Mouse (Mus musculus): ENCODE results near the gene Capn9. TPM values are rescaled to one million over a fixed set of nuclear protein-coding genes. Genes with fewer than 3 reads are reported as not detected.
A peak's percentile ranks its signal among the peaks of the same experiment; 100 is the strongest.

The Capn9 gene
- total RNA-seq, 1 experiment = not detected

- Histone ChIP-seq H3K4me3 (ENCODE audit: insufficient read depth in 1 of 2, low read depth in 1 of 2, low read length in 2 of 2, poor library complexity in 1 of 2, severe bottlenecking in 1 of 2) (no peak overlapping the region), H3K4me1 (ENCODE audit: control insufficient read depth in 2 of 2, insufficient read depth in 2 of 2, low read length in 2 of 2, poor library complexity in 1 of 2) (peaks cover 0 to 3% of the 10 kb centered on the region in 2 experiments; a peak in 2 of 4 replicates), H3K9ac (ENCODE audit: insufficient read depth, low read depth, low read length, poor library complexity, severe bottlenecking) (no peak overlapping the region), H3K27ac (ENCODE audit: insufficient read depth, low read depth, low read length, poor library complexity, severe bottlenecking) (no peak overlapping the region), H3K36me3 (ENCODE audit: control insufficient read depth, insufficient read depth, low read length, poor library complexity, severe bottlenecking) (peaks cover 33% of the 10 kb centered on the region; the same call in 1 of the 2 replicates), H3K9me3 (ENCODE audit: control insufficient read depth, insufficient read depth, low read depth, low read length) (no peaks in the 10 kb centered on the region)
- no peak for DNase-seq (ENCODE audit: low read depth, low spot score)
- TF ChIP-seq ZNF384 (IDR thresholded peaks at IDR 0.05; ENCODE audit: low read depth, low read length) = no peak
- TF ChIP-seq MAFK (IDR thresholded peaks at IDR 0.05; ENCODE audit: insufficient read depth, low read depth, low read length) = no peak
- no peak for TF ChIP-seq CHD2 (IDR thresholded peaks at IDR 0.05; ENCODE audit: low read depth, low read length)
- TF ChIP-seq HCFC1 (IDR thresholded peaks at IDR 0.05; ENCODE audit: borderline replicate concordance, insufficient read depth, low read length) = no peak
- TF ChIP-seq ZC3H11A (IDR thresholded peaks at IDR 0.05; ENCODE audit: borderline replicate concordance, low read depth, low read length) = no peak
- in situ Hi-C loops (cut with MboI; ENCODE audit: low sequenced_read_pairs in 2 of 2, unreplicated experiment in 2 of 2) = no loop called here
Measured at GRCm38 (mm10) chr8:124532626-124533025, 43.3 kb upstream of the Capn9 start.

GRCm38 (mm10) chr8:124535451-124535850 lies 40.5 kb upstream of the Capn9 start:
- peak; percentile 8 for DNase-seq (ENCODE audit: low read depth, low spot score)
- no peak overlapping the region for H3K4me3 ChIP-seq (ENCODE audit: insufficient read depth in 1 of 2, low read depth in 1 of 2, low read length in 2 of 2, poor library complexity in 1 of 2, severe bottlenecking in 1 of 2)
- peaks cover 30% of the 10 kb centered on the region for H3K36me3 ChIP-seq (ENCODE audit: control insufficient read depth, insufficient read depth, low read length, poor library complexity, severe bottlenecking)
- no peaks in the 10 kb centered on the region for H3K4me1 ChIP-seq (ENCODE audit: control insufficient read depth in 2 of 2, insufficient read depth in 2 of 2, low read length in 2 of 2, poor library complexity in 1 of 2)
- H3K9ac ChIP-seq (ENCODE audit: insufficient read depth, low read depth, low read length, poor library complexity, severe bottlenecking) = no peak overlapping the region
- in situ Hi-C loops (cut with MboI; ENCODE audit: low sequenced_read_pairs in 2 of 2, unreplicated experiment in 2 of 2) = no loop called here
- no peak for TF ChIP-seq HCFC1 (IDR thresholded peaks at IDR 0.05; ENCODE audit: borderline replicate concordance, insufficient read depth, low read length)
- TF ChIP-seq ZNF384 (IDR thresholded peaks at IDR 0.05; ENCODE audit: low read depth, low read length) = no peak
- no peak for TF ChIP-seq MAFK (IDR thresholded peaks at IDR 0.05; ENCODE audit: insufficient read depth, low read depth, low read length)
- no peak for TF ChIP-seq CHD2 (IDR thresholded peaks at IDR 0.05; ENCODE audit: low read depth, low read length)
- TF ChIP-seq ZC3H11A (IDR thresholded peaks at IDR 0.05; ENCODE audit: borderline replicate concordance, low read depth, low read length) = no peak
- no peaks in the 10 kb centered on the region for H3K9me3 ChIP-seq (ENCODE audit: control insufficient read depth, insufficient read depth, low read depth, low read length)
- H3K27ac ChIP-seq (ENCODE audit: insufficient read depth, low read depth, low read length, poor library complexity, severe bottlenecking) = no peak overlapping the region

GRCm38 (mm10) chr8:124540906-124541305 lies 35.0 kb upstream of the Capn9 start:
- no peak for DNase-seq (ENCODE audit: low read depth, low spot score)
- 0 out of 4 replicates have a peak, but pooled peaks cover 0 to 2% of the 10 kb centered on the region in 2 experiments for H3K4me1 ChIP-seq (ENCODE audit: control insufficient read depth in 2 of 2, insufficient read depth in 2 of 2, low read length in 2 of 2, poor library complexity in 1 of 2)
- no peak overlapping the region for H3K9ac ChIP-seq (ENCODE audit: insufficient read depth, low read depth, low read length, poor library complexity, severe bottlenecking)
- H3K36me3 ChIP-seq (ENCODE audit: control insufficient read depth, insufficient read depth, low read length, poor library complexity, severe bottlenecking) = peaks cover 49% of the 10 kb centered on the region
- H3K27ac ChIP-seq (ENCODE audit: insufficient read depth, low read depth, low read length, poor library complexity, severe bottlenecking) = no peak overlapping the region
- H3K9me3 ChIP-seq (ENCODE audit: control insufficient read depth, insufficient read depth, low read depth, low read length) = no peaks in the 10 kb centered on the region
- in situ Hi-C loops (cut with MboI; ENCODE audit: low sequenced_read_pairs in 2 of 2, unreplicated experiment in 2 of 2) = no loop called here
- H3K4me3 ChIP-seq (ENCODE audit: insufficient read depth in 1 of 2, low read depth in 1 of 2, low read length in 2 of 2, poor library complexity in 1 of 2, severe bottlenecking in 1 of 2) = no peak overlapping the region
- TF ChIP-seq MAFK (IDR thresholded peaks at IDR 0.05; ENCODE audit: insufficient read depth, low read depth, low read length) (no peak), ZNF384 (IDR thresholded peaks at IDR 0.05; ENCODE audit: low read depth, low read length) (no peak), HCFC1 (IDR thresholded peaks at IDR 0.05; ENCODE audit: borderline replicate concordance, insufficient read depth, low read length) (no peak), ZC3H11A (IDR thresholded peaks at IDR 0.05; ENCODE audit: borderline replicate concordance, low read depth, low read length) (no peak), CHD2 (IDR thresholded peaks at IDR 0.05; ENCODE audit: low read depth, low read length) (no peak)

GRCm38 (mm10) chr8:124542001-124542400 lies 33.9 kb upstream of the Capn9 start:
- Histone ChIP-seq H3K4me3 (ENCODE audit: insufficient read depth in 1 of 2, low read depth in 1 of 2, low read length in 2 of 2, poor library complexity in 1 of 2, severe bottlenecking in 1 of 2) (no peak overlapping the region), H3K27ac (ENCODE audit: insufficient read depth, low read depth, low read length, poor library complexity, severe bottlenecking) (no peak overlapping the region), H3K4me1 (ENCODE audit: control insufficient read depth in 2 of 2, insufficient read depth in 2 of 2, low read length in 2 of 2, poor library complexity in 1 of 2) (0 out of 4 replicates have a peak, but pooled peaks cover 0 to 2% of the 10 kb centered on the region in 2 experiments), H3K9me3 (ENCODE audit: control insufficient read depth, insufficient read depth, low read depth, low read length) (no peaks in the 10 kb centered on the region), H3K9ac (ENCODE audit: insufficient read depth, low read depth, low read length, poor library complexity, severe bottlenecking) (no peak overlapping the region), H3K36me3 (ENCODE audit: control insufficient read depth, insufficient read depth, low read length, poor library complexity, severe bottlenecking) (peaks cover 48% of the 10 kb centered on the region)
- TF ChIP-seq CHD2 (IDR thresholded peaks at IDR 0.05; ENCODE audit: low read depth, low read length) = no peak
- no peak for TF ChIP-seq ZNF384 (IDR thresholded peaks at IDR 0.05; ENCODE audit: low read depth, low read length)
- TF ChIP-seq MAFK (IDR thresholded peaks at IDR 0.05; ENCODE audit: insufficient read depth, low read depth, low read length) = no peak
- TF ChIP-seq ZC3H11A (IDR thresholded peaks at IDR 0.05; ENCODE audit: borderline replicate concordance, low read depth, low read length) = no peak
- no peak for TF ChIP-seq HCFC1 (IDR thresholded peaks at IDR 0.05; ENCODE audit: borderline replicate concordance, insufficient read depth, low read length)
- no peak for DNase-seq (ENCODE audit: low read depth, low spot score)
- in situ Hi-C loops (cut with MboI; ENCODE audit: low sequenced_read_pairs in 2 of 2, unreplicated experiment in 2 of 2) = no loop called here

Data from ES-E14 (cell line).